Mouse (Mus musculus) embryonic facial prominence, embryonic 11.5 days (tissue): ENCODE measurements around the gene Capzb. TPM values are rescaled to one million over a fixed set of nuclear protein-coding genes. Genes with fewer than 3 reads are reported as not detected.

ENCODE experiments used
- ATAC-seq: fragments of 200-750 bp; cut with Nextera tagmentation; replicated peaks from 2 replicates; pipeline ENCODE4 v1.8.0; 2017; ENCODE audit warnings: low read depth; ENCODE audit not compliant: insufficient number of reproducible peaks, low FRiP score, low TSS enrichment
- DNase-seq: peaks from one replicate; pipeline ENCODE4 v3.0.0-alpha.2; 2015; ENCODE audit warnings: low spot score
- H3K27ac ChIP-seq: fragments of 300-500 bp; sonication (generic); replicated peaks from 2 replicates; pipeline ENCODE4 v1.5.1; 2014; ENCODE audit warnings: mild to moderate bottlenecking, low read depth, low read length, control low read depth
- H3K27me3 ChIP-seq: fragments of 300-500 bp; sonication (generic); 2 replicates; pipeline ENCODE4 v1.6.1; 2014; ENCODE audit warnings: mild to moderate bottlenecking, low read length, moderate library complexity, mixed read lengths; ENCODE audit not compliant: control insufficient read depth, insufficient read depth
- H3K36me3 ChIP-seq: fragments of 300-500 bp; sonication (generic); replicated peaks from 2 replicates; pipeline ENCODE4 v1.6.1; 2014; ENCODE audit warnings: low read depth, mild to moderate bottlenecking, low read length, moderate library complexity, mixed read lengths; ENCODE audit not compliant: control insufficient read depth, insufficient read depth
- H3K4me1 ChIP-seq: fragments of 300-500 bp; sonication (generic); 2 replicates; pipeline ENCODE4 v1.6.1; 2014; ENCODE audit warnings: low read length, mixed read lengths; ENCODE audit not compliant: control insufficient read depth, insufficient read depth
- H3K4me2 ChIP-seq: fragments of 300-500 bp; sonication (generic); 2 replicates; pipeline ENCODE4 v1.6.1; 2014; ENCODE audit warnings: low read depth, mild to moderate bottlenecking, control low read depth, low read length, moderate library complexity
- H3K4me3 ChIP-seq: fragments of 300-500 bp; sonication (generic); 2 replicates; pipeline ENCODE4 v1.5.1; 2014; ENCODE audit warnings: low read depth, low read length, control low read depth
- H3K9ac ChIP-seq: fragments of 300-500 bp; sonication (generic); replicated peaks from 2 replicates; pipeline ENCODE4 v1.6.1; 2014; ENCODE audit warnings: mild to moderate bottlenecking, control low read depth, low read length
- H3K9me3 ChIP-seq: fragments of 300-500 bp; sonication (generic); replicated peaks from 2 replicates; pipeline ENCODE4 v1.6.1; 2016; ENCODE audit warnings: mild to moderate bottlenecking, low read length, inconsistent platforms, mixed read lengths; ENCODE audit not compliant: control insufficient read depth
- WGBS: fragments of 180-500 bp; shearing (Covaris S2); extraction: QIAGEN DNeasy Blood & Tissue Kit; methylation state at CpG from one replicate; pipeline ENCODE4 v1.1.7; 2014; 5-methylcytosine and 5-hydroxymethylcytosine counted together
- polyA plus RNA-seq: library from polyadenylated mRNA; unstranded; fragments of >200 nt; fragmentation: Nextera tagmentation; extraction: Ambion mirVana; gene quantifications from 2 replicates; pipeline ENCODE4 v1.2.1, GENCODE M21; 2014

The Capzb gene
- polyA plus RNA-seq, 1 experiment from 2014 or later = 314 TPM

DNA sequence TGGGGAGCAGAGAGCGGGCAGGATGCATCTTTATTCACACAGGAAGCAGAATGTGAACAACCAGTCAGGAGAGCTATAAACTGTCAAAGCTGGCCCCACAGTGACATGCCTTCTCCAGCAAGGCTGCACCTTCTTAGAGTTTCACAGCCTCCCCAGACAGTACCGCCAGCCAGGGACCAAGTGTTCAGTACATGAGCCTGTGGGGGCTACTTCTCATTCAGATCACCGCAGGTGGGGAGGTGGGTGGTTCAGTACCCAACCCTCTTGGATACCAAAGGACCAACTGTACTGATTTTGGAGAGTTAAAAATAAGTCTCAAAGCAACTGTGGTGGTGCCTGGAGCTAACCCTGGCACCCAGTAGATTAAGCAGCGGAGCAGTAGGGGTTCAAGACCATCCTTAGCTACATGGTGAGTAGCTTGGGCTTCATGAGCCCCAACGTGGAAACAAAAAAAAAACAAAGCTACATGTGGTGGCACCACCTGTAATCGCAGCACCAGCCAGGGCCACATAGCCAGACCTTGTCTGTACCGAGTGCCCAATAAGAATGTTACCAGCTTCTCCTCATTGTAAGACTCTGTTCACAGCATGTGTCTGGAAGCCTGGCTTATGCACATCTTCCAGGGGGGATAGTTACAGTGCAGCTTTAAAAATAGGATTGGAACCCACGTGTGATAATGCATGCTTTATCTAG lies 13.8 kb downstream of the Capzb start:
- Histone ChIP-seq H3K4me2 (no peak overlapping the region), H3K9ac (no peak overlapping the region), H3K4me3 (no peak overlapping the region), H3K27me3 (no peaks in the 10 kb centered on the region), H3K36me3 (no peaks in the 10 kb centered on the region), H3K4me1 (peaks cover 3% of the 10 kb centered on the region; the same call in 1 of the 2 replicates), H3K9me3 (no peaks in the 10 kb centered on the region), H3K27ac (no peak overlapping the region)
- DNase-seq (no peak), ATAC-seq (no peak)
- 84% methylated on average over 8 of the region's 8 CpGs for WGBS

DNA sequence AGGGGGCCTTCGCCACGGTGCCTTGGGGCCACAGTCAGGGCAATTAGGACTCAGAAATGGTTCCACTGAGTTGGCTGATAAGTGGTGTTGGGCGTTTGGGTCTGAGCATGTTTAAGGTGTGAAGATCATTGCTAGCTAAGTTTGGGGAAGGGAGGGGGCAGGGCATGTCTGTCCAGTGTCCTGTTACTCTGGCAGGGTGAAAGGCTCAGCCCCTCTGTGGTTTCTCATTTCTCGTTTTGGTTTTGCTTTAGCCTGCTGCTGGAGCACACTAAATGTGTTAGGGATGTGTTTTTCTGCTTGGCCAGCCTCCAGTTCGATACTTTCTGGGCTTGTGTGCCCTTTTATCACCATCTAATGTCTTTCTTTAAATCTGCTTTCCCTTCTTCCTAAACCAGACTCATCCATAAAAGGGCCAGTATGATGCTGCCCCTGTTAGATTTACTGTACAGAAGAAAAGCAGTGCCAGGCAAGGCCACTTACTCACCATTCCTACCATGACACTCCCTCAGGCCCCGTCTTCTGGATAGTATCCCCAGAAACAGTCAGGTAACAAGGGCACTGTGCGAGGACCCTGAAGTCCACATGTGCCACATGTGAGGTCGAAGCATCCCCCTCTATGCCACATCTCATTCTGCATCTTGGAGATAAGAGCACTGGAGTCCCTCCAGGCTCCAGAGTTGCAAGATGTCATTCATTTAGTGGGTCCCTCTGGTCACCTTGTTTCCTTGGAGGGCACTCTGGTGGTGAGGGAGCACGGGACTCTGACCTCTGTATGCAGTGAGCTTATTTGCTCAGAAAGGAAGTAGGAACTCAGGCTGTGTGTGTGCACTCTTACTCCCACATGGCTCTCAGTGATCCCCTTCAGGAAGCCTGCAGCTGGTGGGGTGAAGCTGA lies 15.8 kb downstream of the Capzb start:
- Histone ChIP-seq H3K27ac (no peak overlapping the region; the same call in 1 of the 2 replicates), H3K9ac (no peak overlapping the region), H3K27me3 (no peaks in the 10 kb centered on the region), H3K36me3 (no peaks in the 10 kb centered on the region), H3K9me3 (no peaks in the 10 kb centered on the region), H3K4me2 (no peak overlapping the region), H3K4me1 (peaks cover 9% of the 10 kb centered on the region), H3K4me3 (no peak overlapping the region)
- DNase-seq (no peak), ATAC-seq (no peak)
- 60% methylated on average over 9 of the region's 9 CpGs for WGBS

DNA sequence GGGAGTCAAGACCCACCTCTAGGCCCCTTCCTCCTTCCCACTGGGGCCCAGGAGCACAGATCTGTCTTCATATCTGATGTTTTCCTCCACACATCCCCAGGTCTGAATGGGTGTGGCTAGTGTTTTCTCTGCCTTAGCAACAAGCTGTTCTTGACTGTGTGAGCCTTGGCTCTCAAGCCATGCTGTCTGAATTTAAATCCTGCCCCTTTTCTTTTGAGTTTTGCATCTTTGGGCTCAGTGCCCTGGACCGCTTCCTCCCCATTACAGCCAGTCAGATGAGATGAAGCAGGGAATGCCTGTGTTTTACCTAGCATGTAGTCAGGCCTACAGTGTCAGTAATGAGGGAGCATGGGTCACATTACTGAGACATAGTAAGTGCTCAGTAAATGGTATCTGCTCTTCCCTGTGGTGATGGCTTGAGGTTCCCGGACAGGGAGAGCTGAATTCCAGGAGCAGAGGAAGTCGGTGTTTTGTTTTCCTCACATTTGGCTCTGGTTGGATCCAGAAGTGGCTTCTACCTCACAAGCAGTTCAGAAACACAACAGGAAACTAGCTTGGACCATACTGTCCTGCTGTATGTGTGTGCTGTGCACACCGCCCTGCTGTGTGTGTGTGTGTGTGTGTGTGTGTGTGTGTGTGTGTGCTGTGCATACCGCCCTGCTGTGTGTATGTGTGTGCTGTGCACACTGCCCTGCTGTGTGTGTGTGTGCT lies 16.6 kb downstream of the Capzb start:
- H3K4me1 ChIP-seq = peaks cover 12% of the 10 kb centered on the region

DNA sequence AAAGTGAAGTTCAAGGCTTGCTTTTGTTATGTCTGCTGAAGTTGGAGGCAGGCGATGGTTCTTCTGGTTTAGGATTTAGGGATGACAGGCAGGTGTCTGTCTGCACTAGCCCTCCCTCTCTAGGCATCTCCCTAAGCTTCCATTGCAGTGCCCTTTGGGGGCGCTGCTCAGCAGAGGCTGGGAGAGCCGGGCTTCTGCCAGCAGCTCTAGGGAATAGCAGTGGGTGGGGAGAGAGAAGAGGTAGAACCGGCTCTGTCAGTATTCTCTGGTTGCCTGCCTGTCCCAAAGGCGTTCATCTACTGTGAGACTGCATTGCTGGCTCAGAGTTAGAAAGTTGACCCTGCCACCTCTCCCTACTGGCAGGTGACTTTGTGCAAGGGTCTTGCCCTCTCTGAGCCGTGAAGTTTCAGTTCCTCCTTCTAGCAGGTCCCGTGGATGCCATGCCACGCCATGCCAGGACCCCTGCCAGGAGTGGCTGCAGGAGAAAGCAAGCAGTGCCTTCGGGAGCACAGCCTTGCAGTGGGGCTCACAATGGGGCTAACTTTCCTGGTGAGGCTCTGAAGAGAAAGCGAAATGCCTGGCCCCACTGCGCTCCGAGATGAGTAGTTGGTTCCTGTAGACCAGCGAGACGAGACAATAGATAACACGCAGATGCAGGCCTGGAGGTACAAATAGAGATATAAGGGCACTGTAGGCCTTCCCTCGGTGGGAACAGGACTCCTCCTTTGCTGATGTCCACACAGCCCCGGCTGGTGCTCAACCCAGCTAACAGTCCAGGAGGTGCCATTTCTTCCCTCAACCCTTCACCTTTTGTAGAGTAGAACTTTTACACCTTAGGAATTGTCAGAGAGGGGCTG lies 19.5 kb downstream of the Capzb start:
- DNase-seq = peak; percentile 52

More for the DNA sequence above, 16.6 kb downstream of the Capzb start:
- Histone ChIP-seq H3K9me3 (no peaks in the 10 kb centered on the region), H3K27me3 (no peaks in the 10 kb centered on the region), H3K4me3 (no peak overlapping the region), H3K4me2 (no peak overlapping the region), H3K9ac (no peak overlapping the region), H3K36me3 (no peaks in the 10 kb centered on the region), H3K27ac (no peak overlapping the region; the same call in 1 of the 2 replicates)
- DNase-seq = no peak
- 80% methylated on average over 5 of the region's 5 CpGs for WGBS
- no peak for ATAC-seq

DNA sequence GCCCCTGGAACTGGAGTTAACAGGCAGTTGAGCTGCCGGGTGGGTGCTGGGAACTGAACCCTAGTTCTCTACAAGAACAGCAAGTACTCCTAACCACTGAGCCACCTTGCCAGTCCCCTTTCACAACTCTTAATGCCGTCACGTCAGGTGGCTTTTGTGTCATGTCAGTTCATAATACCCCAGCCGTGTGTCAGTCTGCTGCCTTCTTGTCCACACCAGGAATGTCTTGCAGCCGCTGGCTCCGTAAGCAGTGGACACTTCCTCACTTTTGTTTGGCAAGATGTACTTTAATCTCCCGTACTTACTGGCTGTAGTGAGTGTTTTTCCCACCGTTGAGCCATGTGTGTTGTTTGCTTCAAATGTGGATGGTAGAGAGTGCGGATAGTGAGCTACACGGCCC lies 20.4 kb downstream of the Capzb start:
- 83% methylated on average over 10 of the region's 10 CpGs for WGBS
- no peak overlapping the region for H3K27ac ChIP-seq
- no peak overlapping the region for H3K9ac ChIP-seq
- no peak for DNase-seq
- H3K4me2 ChIP-seq = no peak overlapping the region
- H3K4me1 ChIP-seq = peaks cover 17% of the 10 kb centered on the region
- H3K27me3 ChIP-seq = no peaks in the 10 kb centered on the region
- H3K9me3 ChIP-seq = no peaks in the 10 kb centered on the region
- H3K36me3 ChIP-seq = no peaks in the 10 kb centered on the region
- no peak overlapping the region for H3K4me3 ChIP-seq
- ATAC-seq = no peak

More for the DNA sequence above, 19.5 kb downstream of the Capzb start:
- Histone ChIP-seq H3K27me3 (no peaks in the 10 kb centered on the region), H3K27ac (no peak overlapping the region; the same call in 1 of the 2 replicates), H3K4me2 (no peak overlapping the region), H3K9me3 (no peaks in the 10 kb centered on the region), H3K4me3 (no peak overlapping the region), H3K4me1 (peaks cover 19% of the 10 kb centered on the region), H3K36me3 (no peaks in the 10 kb centered on the region), H3K9ac (no peak overlapping the region)
- WGBS = 66% methylated on average over 17 of the region's 17 CpGs
- ATAC-seq = no peak

DNA sequence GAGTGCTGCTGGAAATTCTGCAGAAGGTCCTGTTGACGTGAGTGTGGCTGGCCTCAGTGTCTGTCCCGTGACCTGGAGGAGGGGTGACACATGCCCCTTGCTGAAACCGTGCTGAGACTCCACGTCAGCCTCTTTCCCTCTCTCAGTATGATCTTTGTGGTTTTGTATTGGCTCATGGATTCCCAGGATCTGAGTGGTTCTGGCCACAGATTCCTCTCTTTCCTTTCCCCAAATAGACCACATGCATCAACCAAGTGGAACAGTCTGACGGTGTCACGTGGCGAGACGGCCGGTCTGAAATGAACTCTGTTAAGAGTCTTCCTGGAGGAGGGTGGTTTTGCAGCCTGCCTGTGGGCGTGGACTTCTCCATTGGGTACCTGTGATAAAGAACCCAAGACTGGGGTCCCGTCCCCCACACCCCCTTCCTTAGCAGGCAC lies 21.3 kb downstream of the Capzb start:
- WGBS = 55% methylated on average over 11 of the region's 11 CpGs
- ATAC-seq (no peak), DNase-seq (no peak)
- Histone ChIP-seq H3K27me3 (no peaks in the 10 kb centered on the region), H3K4me1 (peaks cover 18% of the 10 kb centered on the region), H3K36me3 (no peaks in the 10 kb centered on the region), H3K27ac (0 out of 2 replicates have a peak overlapping the region, but pooled peaks have one; percentile 38), H3K9ac (no peak overlapping the region), H3K4me2 (no peak overlapping the region), H3K4me3 (no peak overlapping the region), H3K9me3 (no peaks in the 10 kb centered on the region)

DNA sequence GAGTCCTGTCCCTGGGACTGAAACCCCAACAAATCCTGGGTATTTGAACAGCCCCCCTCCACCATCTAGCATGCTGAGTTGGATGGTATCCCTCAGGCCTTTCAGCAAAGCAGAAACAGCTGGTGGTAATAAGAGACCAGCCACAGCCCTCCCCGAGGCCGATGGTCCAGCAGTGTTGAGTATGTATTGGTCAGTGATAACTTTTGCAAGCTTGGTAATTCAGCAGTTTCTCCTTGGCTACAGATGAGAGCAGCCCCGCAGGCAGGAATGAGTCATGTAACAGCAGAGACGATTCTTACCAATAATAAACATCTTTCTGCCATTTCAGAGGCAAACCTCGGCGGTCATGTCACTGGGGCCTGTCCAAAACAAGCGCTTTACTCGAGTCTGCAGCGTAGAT lies 23.9 kb downstream of the Capzb start:
- H3K4me2 ChIP-seq = no peak overlapping the region
- no peaks in the 10 kb centered on the region for H3K27me3 ChIP-seq
- DNase-seq = peak; percentile 76
- H3K4me3 ChIP-seq = no peak overlapping the region
- ATAC-seq = peak; percentile 72; the same call in 1 of the 2 replicates
- no peak overlapping the region for H3K9ac ChIP-seq
- 50% methylated on average over 9 of the region's 9 CpGs for whole genome bisulfite sequencing
- peak overlapping the region; percentile 66; the same call in 1 of the 2 replicates for H3K27ac ChIP-seq
- no peaks in the 10 kb centered on the region for H3K9me3 ChIP-seq
- H3K36me3 ChIP-seq = no peaks in the 10 kb centered on the region
- peaks cover 18% of the 10 kb centered on the region for H3K4me1 ChIP-seq
